Mouse (Mus musculus) ovary, postnatal 36 days (tissue): ENCODE data around the gene Sfi1.
"Not testable (repeated sequence)": the region's sequence is repeated elsewhere in the genome, so short reads cannot be mapped to it uniquely, and the experiment has no call there.

Experiments
- DNase-seq: peaks from one replicate; pipeline ENCODE4 v3.0.0; 2022; ENCODE audit warnings: low spot score, mixed read lengths

Gene Sfi1

GRCm38 (mm10) chr11:3193363-3193762 lies at the start of gene Sfi1:
TSS of gene Sfi1 (minus strand) at chr11:3193463.
- no peak for DNase-seq

GRCm38 (mm10) chr11:3242395-3242794 lies 49.1 kb upstream of the Sfi1 start:
- DNase-seq: no peak

- DNase-seq: no peak
These were observed 42.0 kb upstream of the Sfi1 start for GRCm38 (mm10) chr11:3235277-3235676.

GRCm38 (mm10) chr11:3233704-3234103 lies 40.4 kb upstream of the Sfi1 start:
- no peak for DNase-seq

- no peak for DNase-seq
These were observed 39.0 kb upstream of the Sfi1 start for GRCm38 (mm10) chr11:3232248-3232647.

- DNase-seq: no peak
These were observed 33.9 kb upstream of the Sfi1 start for GRCm38 (mm10) chr11:3227113-3227512.

- no peak for DNase-seq
These were observed 29.8 kb upstream of the Sfi1 start for GRCm38 (mm10) chr11:3223105-3223504.

- no peak for DNase-seq
These were observed 19.3 kb upstream of the Sfi1 start for GRCm38 (mm10) chr11:3212526-3212925.

GRCm38 (mm10) chr11:3206783-3207182 lies 13.5 kb upstream of the Sfi1 start:
- no peak for DNase-seq

GRCm38 (mm10) chr11:3205207-3205606 lies 11.9 kb upstream of the Sfi1 start:
- DNase-seq: no peak

- no peak for DNase-seq
These were observed 10.5 kb upstream of the Sfi1 start for GRCm38 (mm10) chr11:3203771-3204170.

- peak; percentile 64 for DNase-seq
These were observed 9.6 kb upstream of the Sfi1 start for GRCm38 (mm10) chr11:3202781-3203441.

- peak; percentile 91 for DNase-seq
These were observed 9.0 kb upstream of the Sfi1 start, which contains the start of gene Eif4enif1 for GRCm38 (mm10) chr11:3202231-3202701. TSS of gene Eif4enif1 (plus strand) at chr11:3202392.

- DNase-seq: no peak
These were observed 8.3 kb upstream of the Sfi1 start for GRCm38 (mm10) chr11:3201326-3202230.

- not testable (repeated sequence) for DNase-seq
These were observed 7.4 kb upstream of the Sfi1 start for GRCm38 (mm10) chr11:3200636-3201035.

GRCm38 (mm10) chr11:3182707-3183106 lies 10.6 kb downstream of the Sfi1 start:
- not testable (repeated sequence) for DNase-seq

- DNase-seq: not testable (repeated sequence)
These were observed 11.3 kb downstream of the Sfi1 start for GRCm38 (mm10) chr11:3181971-3182370.

GRCm38 (mm10) chr11:3181250-3181649 lies 12.0 kb downstream of the Sfi1 start:
- DNase-seq: peak; percentile 63

- DNase-seq: not testable (repeated sequence)
These were observed 12.6 kb downstream of the Sfi1 start for GRCm38 (mm10) chr11:3180510-3181160.

- DNase-seq: peak; percentile 21
These were observed 13.6 kb downstream of the Sfi1 start for GRCm38 (mm10) chr11:3179726-3180092.

- peak; percentile 36 for DNase-seq
These were observed 14.1 kb downstream of the Sfi1 start for GRCm38 (mm10) chr11:3178968-3179725.
